Mouse (Mus musculus) G1E (cell line): ENCODE results near the gene Mrpl34.

Source experiments
- CTCF ChIP-seq: IDR thresholded peaks from 2 replicates; pipeline ENCODE4 v1.5.1; 2012; ENCODE audit warnings: low read depth, low read length, inconsistent platforms, mixed read lengths
- GATA1 ChIP-seq: IDR thresholded peaks from 2 replicates; pipeline ENCODE4 v1.6.1; 2012; ENCODE audit warnings: borderline replicate concordance, low read length, inconsistent platforms, mixed read lengths
- POLR2AphosphoS5 ChIP-seq: IDR thresholded peaks from 2 replicates; pipeline ENCODE4 v1.6.1; 2012; ENCODE audit warnings: low read depth, low read length, inconsistent platforms; ENCODE audit not compliant: insufficient replicate concordance

DNA sequence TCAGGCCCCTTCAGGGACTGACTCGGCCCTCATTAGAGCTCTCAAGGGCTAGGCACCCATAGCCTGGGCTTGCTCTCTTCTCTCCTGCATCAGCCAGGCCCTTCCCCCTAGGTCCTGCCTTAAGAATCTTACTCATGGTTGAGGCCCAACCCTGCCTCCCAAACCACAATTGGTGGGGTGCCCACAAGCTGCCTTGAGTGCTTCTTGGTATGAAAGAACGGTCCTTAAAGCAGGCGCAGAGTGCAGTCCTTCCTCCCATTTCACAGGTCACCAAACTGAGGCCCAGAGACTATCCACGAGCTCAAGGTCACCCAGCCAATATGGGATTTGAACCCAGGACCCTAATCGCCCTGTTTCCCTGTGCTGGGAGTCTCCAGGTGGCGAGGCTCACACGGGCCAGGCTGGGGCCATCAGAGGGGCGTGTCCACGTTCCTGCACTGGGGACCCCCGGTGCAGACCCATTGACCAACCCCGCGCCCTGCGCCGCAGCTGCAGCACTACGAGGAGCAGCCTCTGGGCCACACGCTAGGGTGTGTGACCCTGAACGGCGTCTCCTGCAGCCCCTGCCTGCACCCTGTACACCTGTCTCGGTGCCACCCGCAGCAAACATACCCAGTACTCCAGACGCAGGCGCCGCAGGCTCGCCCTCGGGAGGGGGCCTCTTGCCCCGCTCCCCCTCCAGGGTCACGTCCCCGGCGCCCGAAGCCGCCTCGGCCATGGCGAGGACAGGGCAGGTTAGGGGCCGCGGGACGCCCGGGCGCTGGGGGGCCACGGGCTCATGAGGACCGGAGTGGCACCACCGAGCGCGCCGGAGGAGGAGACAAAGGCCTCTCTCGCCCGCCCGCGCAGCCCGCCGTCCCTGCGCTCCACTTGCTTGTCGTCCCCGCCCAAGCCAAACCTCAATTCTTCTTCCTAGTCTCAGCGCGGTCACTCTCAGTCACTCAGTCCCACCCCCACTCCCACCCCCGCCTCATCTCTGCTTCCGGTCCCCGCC lies 20.7 kb downstream of the Mrpl34 start, which contains the start of gene Ano8:
- TF ChIP-seq CTCF, result no peak
- TF ChIP-seq GATA1, result no peak
- no peak for TF ChIP-seq POLR2AphosphoS5
